Comparison of ENCODE assay signal across 9 mouse cellular contexts in genomic region chrX:112524755-112525154, GRCm38 (mm10). TPM values are rescaled to one million over a fixed set of nuclear protein-coding genes. Genes with fewer than 3 reads are reported as not detected.
DNase-seq lines count a peak whose midpoint lies in the region; ATAC-seq and TF ChIP-seq lines count a peak whose summit lies in the region.
"Had no signal": no experiment of that assay in that cellular context is flagged by ENCODE, and none has a peak within 500 bp of the region (broad histone marks: within the 10 kb centered on the region; RNA-seq: fewer than 3 reads in every experiment).

No protein-coding gene starts in this region.

- peak; percentile 53 for TF ChIP-seq CTCF in lung, embryonic 14.5 days (IDR thresholded peaks at IDR 0.05; ENCODE audit: low read depth)

- H3K4me3 ChIP-seq in lung, embryonic 14.5 days (ENCODE audit: low read depth, low read length) = no peak overlapping the region
- no peak overlapping the region for H3K4me3 ChIP-seq in forebrain, embryonic 12.5 days (replicated peaks)
- H3K4me3 ChIP-seq: neural tube, embryonic 13.5 days had no signal

- 71% methylated on average over 1 of the region's 1 CpGs for WGBS in lung, embryonic 14.5 days
- 82% methylated on average over 1 of the region's 1 CpGs for WGBS in forebrain, embryonic 12.5 days

- H3K4me1 ChIP-seq in lung, embryonic 14.5 days (ENCODE audit: insufficient read depth) = no peaks in the 10 kb centered on the region
- no peaks in the 10 kb centered on the region for H3K4me1 ChIP-seq in forebrain, embryonic 12.5 days
- H3K4me1 ChIP-seq: neural tube, embryonic 13.5 days had no signal

- no peak overlapping the region for H3K27ac ChIP-seq in lung, embryonic 14.5 days (ENCODE audit: low read depth)
- no peak overlapping the region for H3K27ac ChIP-seq in forebrain, embryonic 12.5 days
- H3K27ac ChIP-seq: neural tube, embryonic 13.5 days had no signal

- no peak overlapping the region for H3K9ac ChIP-seq in lung, embryonic 14.5 days
- no peak overlapping the region for H3K9ac ChIP-seq in forebrain, embryonic 12.5 days
- H3K9ac ChIP-seq: neural tube, embryonic 13.5 days had no signal

- no peaks in the 10 kb centered on the region for H3K9me3 ChIP-seq in lung, embryonic 14.5 days (ENCODE audit: low read depth, low read length)
- no peaks in the 10 kb centered on the region for H3K9me3 ChIP-seq in forebrain, embryonic 12.5 days
- H3K9me3 ChIP-seq: neural tube, embryonic 13.5 days had no signal

- ATAC-seq in lung, embryonic 14.5 days (ENCODE audit: insufficient read depth) = peak; percentile 35; the same call in 1 of the 2 replicates
- ATAC-seq in forebrain, embryonic 12.5 days (ENCODE audit: low FRiP score) = peak; percentile 71
- no peak for ATAC-seq in monocyte, adult 5-6 weeks (replicated peaks; ENCODE audit: insufficient number of reproducible peaks, low FRiP score, low TSS enrichment, poor library complexity, severe bottlenecking)

- no peak overlapping the region for H3K4me2 ChIP-seq in lung, embryonic 14.5 days
- no peak overlapping the region for H3K4me2 ChIP-seq in forebrain, embryonic 12.5 days
- H3K4me2 ChIP-seq: neural tube, embryonic 13.5 days had no signal

- no peaks in the 10 kb centered on the region for H3K36me3 ChIP-seq in lung, embryonic 14.5 days (ENCODE audit: insufficient read depth)
- no peaks in the 10 kb centered on the region for H3K36me3 ChIP-seq in forebrain, embryonic 12.5 days (replicated peaks)
- H3K36me3 ChIP-seq: neural tube, embryonic 13.5 days had no signal

- H3K27me3 ChIP-seq in lung, embryonic 14.5 days (ENCODE audit: insufficient read depth, low read length) = no peaks in the 10 kb centered on the region
- H3K27me3 ChIP-seq in forebrain, embryonic 12.5 days = no peaks in the 10 kb centered on the region
- H3K27me3 ChIP-seq: neural tube, embryonic 13.5 days had no signal

- DNase-seq in cerebellum, postnatal 10 days = peak; percentile 21 to 59
- no peak for DNase-seq in cerebellum, adult 11 months
- DNase-seq in lung, embryonic 14.5 days = peak; percentile 75
- no peak for DNase-seq in lung, postnatal 4 days
- DNase-seq in lung, postnatal 25 days (ENCODE audit: low spot score) = peak; percentile 3
- DNase-seq in spleen, postnatal 36 days (ENCODE audit: low spot score in 2 of 2) = no peak

RNA-seq across cellular contexts. Expression of gene 2010106E10Rik, which starts 29.7 kb away (rescaled TPM):
- not detected in 2 replicates for polyA plus RNA-seq in lung, embryonic 14.5 days (2014; fragmentation: Nextera tagmentation; extraction: Ambion mirVana)
- polyA plus RNA-seq in forebrain, embryonic 12.5 days (2016; fragmentation: Nextera tagmentation; extraction: Ambion mirVana) = not detected in 2 replicates
- not detected in 3 replicates for total RNA-seq in monocyte, adult 5-6 weeks (2017)
- polyA plus RNA-seq: neural tube, embryonic 13.5 days had no signal

Comparison
In these comparisons a context has a peak if more than half of its experiments do, and no peak if none do; other contexts are left out.
1. DNase-seq: peak in cerebellum, postnatal 10 days (2 of 2), lung, embryonic 14.5 days (single experiment) and lung, postnatal 25 days (single experiment); none in cerebellum, adult 11 months (single experiment), lung, postnatal 4 days (0 of 2) and spleen, postnatal 36 days (0 of 2).